Mouse (Mus musculus) CD4-positive naive resting alpha-beta T cell, adult 76 days (primary cell): Measurements from ENCODE around the gene 2200002D01Rik. TPM values are rescaled to one million over a fixed set of nuclear protein-coding genes. Genes with fewer than 3 reads are reported as not detected.

Experiments
- total RNA-seq: library from RNA; stranded (reverse); gene quantifications from one replicate; pipeline ENCODE4 v1.2.4, GENCODE M21; 2023

2200002D01Rik gene
- total RNA-seq: 2.4 TPM

GRCm38 (mm10) chr7:29248261-29248841 lies at the start of gene 2200002D01Rik:
2200002D01Rik (minus strand) TSS chr7:29248466.

GRCm38 (mm10) chr7:29288942-29289638 lies 40.8 kb upstream of the 2200002D01Rik start, which contains the start of gene Ppp1r14a:
Ppp1r14a (plus strand) TSS chr7:29289308.

GRCm38 (mm10) chr7:29281201-29282073 lies 33.2 kb upstream of the 2200002D01Rik start, which contains the start of gene Spint2:
Spint2 (minus strand) TSS chr7:29281912.

GRCm38 (mm10) chr7:29238019-29238967 lies 10.0 kb downstream of the 2200002D01Rik start, which contains the start of gene Yif1b:
Yif1b (plus strand) TSS chr7:29238329.

GRCm38 (mm10) chr7:29232247-29233013 lies 15.8 kb downstream of the 2200002D01Rik start, which contains the start of gene Kcnk6:
Kcnk6 (minus strand) TSS chr7:29232515.

GRCm38 (mm10) chr7:29213675-29214082 lies 34.6 kb downstream of the 2200002D01Rik start, which contains the start of gene Catsperg1:
Catsperg1 (minus strand) TSS chr7:29214035.

Other genes with a start within 250 kb of the 2200002D01Rik start
- gene Ryr1, start 123.3 kb downstream of the 2200002D01Rik start, total RNA-seq: 0.21 TPM
- 3.6 TPM for gene Rasgrp4, start 113.6 kb downstream of the 2200002D01Rik start, total RNA-seq
- gene Fam98c, start 92.2 kb downstream of the 2200002D01Rik start, total RNA-seq: 34.2 TPM
- not detected for gene Ggn, start 78.3 kb downstream of the 2200002D01Rik start, total RNA-seq
- 3.3 TPM for gene Spred3, start 78.1 kb downstream of the 2200002D01Rik start, total RNA-seq
- 146 TPM for gene Psmd8, start 67.8 kb downstream of the 2200002D01Rik start, total RNA-seq
- 0.32 TPM for gene Catsperg1, start 34.4 kb downstream of the 2200002D01Rik start, total RNA-seq
- 0.50 TPM for gene Kcnk6, start 16.0 kb downstream of the 2200002D01Rik start, total RNA-seq
- 21.1 TPM for gene Yif1b, start 10.1 kb downstream of the 2200002D01Rik start, total RNA-seq
- gene Spint2, start 33.4 kb upstream of the 2200002D01Rik start, total RNA-seq: 60.7 TPM
- 1.0 TPM for gene Ppp1r14a, start 40.8 kb upstream of the 2200002D01Rik start, total RNA-seq
- not detected for gene Dpf1, start 55.5 kb upstream of the 2200002D01Rik start, total RNA-seq